ENCODE assay signal across 11 mouse cellular contexts in genomic region chr14:25796619-25797018, GRCm38 (mm10). TPM values are rescaled to one million over a fixed set of nuclear protein-coding genes. Genes with fewer than 3 reads are reported as not detected.
DNase-seq lines count a peak whose midpoint lies in the region; ATAC-seq and TF ChIP-seq lines count a peak whose summit lies in the region.
"Had no signal": no experiment of that assay in that cellular context is flagged by ENCODE, and none has a peak within 500 bp of the region (broad histone marks: within the 10 kb centered on the region; RNA-seq: fewer than 3 reads in every experiment).

No protein-coding gene starts in this region.

- 71% methylated on average over 7 of the region's 7 CpGs for WGBS in lung, postnatal 0 days
- WGBS in stomach, embryonic 16.5 days, result 65% methylated on average over 7 of the region's 7 CpGs
- 81% methylated on average over 7 of the region's 7 CpGs for WGBS in liver, postnatal 0 days (ENCODE audit: insufficient replicate concordance)

- intact Hi-C loops in gastrocnemius, adult 2 months (cut with DNase I), result loop anchor here (2.0 kb wide), 1 partner anchor 24 kb away; no protein-coding TSS in a partner anchor

- H3K27me3 ChIP-seq in lung, postnatal 0 days (replicated peaks; ENCODE audit: insufficient read depth, low read length), result no peaks in the 10 kb centered on the region
- no peaks in the 10 kb centered on the region for H3K27me3 ChIP-seq in stomach, embryonic 16.5 days (ENCODE audit: control insufficient read depth, insufficient read depth, low read length)
- peaks cover 5% of the 10 kb centered on the region; the same call in 1 of the 2 replicates for H3K27me3 ChIP-seq in liver, postnatal 0 days (ENCODE audit: insufficient read depth, low read length)

- H3K4me1 ChIP-seq in lung, postnatal 0 days (ENCODE audit: insufficient read depth, low read depth, low read length), result no peaks in the 10 kb centered on the region
- H3K4me1 ChIP-seq in stomach, embryonic 16.5 days (ENCODE audit: control insufficient read depth, insufficient read depth, low read length), result peaks cover 13% of the 10 kb centered on the region; the same call in 1 of the 2 replicates
- H3K4me1 ChIP-seq in liver, postnatal 0 days (ENCODE audit: insufficient read depth), result no peaks in the 10 kb centered on the region

- H3K4me2 ChIP-seq in lung, postnatal 0 days (replicated peaks; ENCODE audit: low read depth, low read length), result no peak overlapping the region
- H3K4me2 ChIP-seq in stomach, embryonic 16.5 days (ENCODE audit: low read depth, low read length), result no peak overlapping the region
- no peak overlapping the region for H3K4me2 ChIP-seq in liver, postnatal 0 days (ENCODE audit: low read depth, low read length)

- no peak for ATAC-seq in lung, postnatal 0 days
- ATAC-seq in stomach, embryonic 16.5 days (ENCODE audit: insufficient read depth, low FRiP score), result no peak
- no peak for ATAC-seq in liver, postnatal 0 days

- H3K36me3 ChIP-seq in lung, postnatal 0 days (ENCODE audit: insufficient read depth, low read length), result no peaks in the 10 kb centered on the region
- H3K36me3 ChIP-seq in stomach, embryonic 16.5 days (ENCODE audit: control insufficient read depth, insufficient read depth, low read length), result no peaks in the 10 kb centered on the region
- no peaks in the 10 kb centered on the region for H3K36me3 ChIP-seq in liver, postnatal 0 days (replicated peaks; ENCODE audit: insufficient read depth, low read length)

- H3K4me3 ChIP-seq in lung, postnatal 0 days (ENCODE audit: low read depth, low read length), result no peak overlapping the region
- no peak overlapping the region for H3K4me3 ChIP-seq in gastrocnemius, adult 2 months
- no peak overlapping the region for H3K4me3 ChIP-seq in stomach, embryonic 16.5 days (replicated peaks; ENCODE audit: low read length)
- no peak overlapping the region for H3K4me3 ChIP-seq in liver, postnatal 0 days (ENCODE audit: low read depth, low read length)

- H3K9ac ChIP-seq in lung, postnatal 0 days (replicated peaks; ENCODE audit: low read depth), result no peak overlapping the region
- no peak overlapping the region for H3K9ac ChIP-seq in stomach, embryonic 16.5 days (ENCODE audit: low read length)
- no peak overlapping the region for H3K9ac ChIP-seq in liver, postnatal 0 days (replicated peaks)

- no peak for DNase-seq in lung, postnatal 0 days (ENCODE audit: low spot score)
- DNase-seq in lung, postnatal 36 days, result no peak
- DNase-seq in embryo, embryonic 9.5 days (ENCODE audit: extremely low spot score), result peak; percentile 41
- peak; percentile 51 for DNase-seq in gastrocnemius, adult 2 months
- no peak for DNase-seq in left cerebral cortex, adult 11 months (ENCODE audit: low spot score)
- DNase-seq in liver, postnatal 0 days, result no peak
- DNase-seq: adrenal gland, postnatal 36 days; cerebellum, adult 11-12 months; lung, adult 18-20 months; midbrain, embryonic 14.5 days had no signal

- peak overlapping the region; percentile 55 for H3K27ac ChIP-seq in lung, postnatal 0 days (ENCODE audit: low read length)
- H3K27ac ChIP-seq in gastrocnemius, adult 2 months, result peak overlapping the region; percentile 84
- H3K27ac ChIP-seq in stomach, embryonic 16.5 days (ENCODE audit: low read length), result peak overlapping the region; percentile 84
- no peak overlapping the region for H3K27ac ChIP-seq in liver, postnatal 0 days (ENCODE audit: low read depth)

- no peak for TF ChIP-seq EP300 in lung, postnatal 0 days (IDR thresholded peaks at IDR 0.05)
- TF ChIP-seq EP300 in liver, postnatal 0 days (IDR thresholded peaks at IDR 0.05; ENCODE audit: low read depth), result no peak

- TF ChIP-seq CTCF in lung, postnatal 0 days (IDR thresholded peaks at IDR 0.05), result no peak
- TF ChIP-seq CTCF in gastrocnemius, adult 2 months (IDR thresholded peaks at IDR 0.05), result no peak
- no peak for TF ChIP-seq CTCF in liver, postnatal 0 days (IDR thresholded peaks at IDR 0.05; ENCODE audit: low read depth)

- H3K9me3 ChIP-seq in lung, postnatal 0 days (ENCODE audit: low read length), result no peaks in the 10 kb centered on the region
- H3K9me3 ChIP-seq in stomach, embryonic 16.5 days (replicated peaks; ENCODE audit: control insufficient read depth, low read length), result no peaks in the 10 kb centered on the region
- no peaks in the 10 kb centered on the region for H3K9me3 ChIP-seq in liver, postnatal 0 days (ENCODE audit: low read length)

RNA-seq across cellular contexts. Expression of gene Zcchc24, which starts 27.8 kb away (rescaled TPM):
- 19.3 and 19.5 TPM in 2 replicates for polyA plus RNA-seq in lung, postnatal 0 days (2015; fragmentation: Nextera tagmentation; extraction: Ambion mirVana)
- 10 to 100 TPM; 40.6 to 59.3 TPM for total RNA-seq in gastrocnemius, adult 2 months (2021)
- 15.3 and 17.1 TPM in 2 replicates for polyA plus RNA-seq in stomach, embryonic 16.5 days (2015; fragmentation: Nextera tagmentation; extraction: Ambion mirVana)
- polyA plus RNA-seq in liver, postnatal 0 days (2015; fragmentation: Nextera tagmentation; extraction: Ambion mirVana), result 13.7 and 13.8 TPM in 2 replicates

RNA-seq across cellular contexts. Expression of gene Anxa11, which starts 45.3 kb away (rescaled TPM):
- polyA plus RNA-seq in lung, postnatal 0 days (2015; fragmentation: Nextera tagmentation; extraction: Ambion mirVana), result 54.6 and 55.3 TPM in 2 replicates
- total RNA-seq in gastrocnemius, adult 2 months (2021), result 10 to 100 TPM; 97.4 to 99.1 TPM
- 52.1 and 54.4 TPM in 2 replicates for polyA plus RNA-seq in stomach, embryonic 16.5 days (2015; fragmentation: Nextera tagmentation; extraction: Ambion mirVana)
- 13.1 and 13.9 TPM in 2 replicates for polyA plus RNA-seq in liver, postnatal 0 days (2015; fragmentation: Nextera tagmentation; extraction: Ambion mirVana)

Comparison
In these comparisons a context has a peak if more than half of its experiments do, and no peak if none do; other contexts are left out.
1. DNase-seq: peak in embryo, embryonic 9.5 days (single experiment) and gastrocnemius, adult 2 months (single experiment); none in lung, postnatal 0 days (single experiment), lung, postnatal 36 days (single experiment), left cerebral cortex, adult 11 months (single experiment) and liver, postnatal 0 days (single experiment).